Mouse (Mus musculus) right cerebral cortex, adult 18-20 months (tissue): Measurements from ENCODE around the gene Rapgef6.
A peak's percentile ranks its signal among the peaks of the same experiment; 100 is the strongest.
"Not testable (repeated sequence)": the region's sequence is repeated elsewhere in the genome, so short reads cannot be mapped to it uniquely, and the experiment has no call there.

ENCODE experiments used
- DNase-seq: peaks from one replicate; pipeline ENCODE4 v3.0.0; 2022; ENCODE audit warnings: mixed read lengths

Gene Rapgef6

DNA sequence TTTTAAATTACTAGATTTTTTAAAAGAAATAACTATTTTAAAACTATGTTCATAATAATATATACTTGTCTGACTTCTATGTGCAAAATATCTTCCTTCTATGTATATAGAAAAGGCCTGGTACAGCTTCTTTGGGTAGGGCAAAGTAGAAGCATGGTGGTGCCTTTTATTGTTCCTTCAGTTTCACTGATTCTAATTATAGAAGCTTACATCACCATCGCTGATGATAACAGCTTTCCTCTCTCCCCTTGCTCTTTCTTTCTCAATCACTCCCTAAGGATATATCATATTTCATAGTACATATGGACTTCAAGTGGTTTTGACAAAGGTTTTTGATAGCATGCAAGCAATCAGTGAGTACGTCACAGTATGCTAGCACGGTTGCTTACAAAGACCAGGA lies 69.9 kb downstream of the Rapgef6 start:
- no peak for DNase-seq

DNA sequence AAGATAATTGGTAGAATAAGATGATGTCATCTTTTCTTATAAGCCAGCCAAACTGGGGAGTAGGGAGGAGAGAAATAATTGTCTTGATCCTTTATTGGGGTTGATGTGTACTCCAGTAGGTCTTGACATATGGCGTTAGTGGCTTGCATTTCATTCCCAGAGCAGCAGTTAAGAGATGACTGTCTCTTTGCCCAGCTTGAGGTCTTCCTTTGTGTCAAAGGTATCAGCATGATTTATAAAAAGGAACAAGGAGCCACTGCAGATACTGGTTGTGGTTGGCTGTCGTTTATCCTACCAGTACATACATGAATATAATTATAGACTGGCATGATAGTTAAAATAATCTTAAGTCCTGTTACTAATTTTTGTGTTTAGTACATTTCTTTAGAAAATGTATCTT lies 71.4 kb downstream of the Rapgef6 start:
- DNase-seq: no peak

DNA sequence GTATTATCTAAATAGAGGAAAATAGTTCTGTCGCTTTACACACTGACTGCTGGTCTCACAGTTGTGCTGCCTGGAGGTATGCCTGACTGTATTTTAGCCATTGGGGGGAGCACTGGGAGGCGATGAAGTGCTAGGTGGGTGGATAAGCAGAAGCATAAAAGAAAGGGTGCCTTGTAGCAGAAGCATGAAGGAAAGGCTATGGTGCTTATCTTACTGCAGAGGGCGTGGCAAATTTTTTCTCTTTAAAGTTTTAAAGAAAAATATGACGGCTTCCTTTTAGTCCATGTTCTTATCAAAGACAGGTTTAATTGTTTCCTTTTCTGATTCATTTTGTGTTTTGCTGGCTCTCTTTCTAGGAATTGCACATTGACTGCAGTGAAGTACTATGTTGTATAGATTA lies 72.4 kb downstream of the Rapgef6 start:
- DNase-seq: peak; percentile 53

DNA sequence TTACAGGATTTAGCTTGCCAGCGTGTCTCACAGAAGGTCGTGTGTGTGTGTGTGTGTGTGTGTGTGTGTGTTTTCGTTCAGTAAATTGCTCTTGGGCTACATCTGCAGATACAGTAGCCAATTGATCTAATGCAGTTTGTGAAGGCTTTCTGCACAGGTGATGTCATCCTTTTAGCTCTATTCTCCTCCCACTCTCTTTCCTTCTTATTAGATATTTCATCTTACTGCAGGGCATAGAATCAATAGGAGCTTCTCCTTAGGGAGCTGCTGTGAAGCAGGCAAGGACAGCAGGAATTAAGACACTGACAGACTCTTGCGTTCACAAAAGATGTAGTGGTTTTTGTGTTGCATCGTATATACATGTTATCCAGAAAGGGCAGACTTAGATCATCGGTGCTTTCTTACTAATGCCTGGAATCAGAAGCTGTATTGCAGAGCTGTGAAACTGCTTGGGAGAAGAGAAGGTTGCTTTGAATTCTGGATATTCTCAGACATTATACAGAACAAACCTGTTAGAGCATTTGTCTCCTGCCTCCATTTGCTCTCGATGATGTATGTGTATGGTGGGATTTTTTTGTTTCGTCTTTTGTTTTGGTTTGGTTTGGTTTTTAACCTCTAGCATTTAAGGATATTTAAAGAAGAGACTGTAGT lies 73.4 kb downstream of the Rapgef6 start:
- DNase-seq: peak; percentile 15

DNA sequence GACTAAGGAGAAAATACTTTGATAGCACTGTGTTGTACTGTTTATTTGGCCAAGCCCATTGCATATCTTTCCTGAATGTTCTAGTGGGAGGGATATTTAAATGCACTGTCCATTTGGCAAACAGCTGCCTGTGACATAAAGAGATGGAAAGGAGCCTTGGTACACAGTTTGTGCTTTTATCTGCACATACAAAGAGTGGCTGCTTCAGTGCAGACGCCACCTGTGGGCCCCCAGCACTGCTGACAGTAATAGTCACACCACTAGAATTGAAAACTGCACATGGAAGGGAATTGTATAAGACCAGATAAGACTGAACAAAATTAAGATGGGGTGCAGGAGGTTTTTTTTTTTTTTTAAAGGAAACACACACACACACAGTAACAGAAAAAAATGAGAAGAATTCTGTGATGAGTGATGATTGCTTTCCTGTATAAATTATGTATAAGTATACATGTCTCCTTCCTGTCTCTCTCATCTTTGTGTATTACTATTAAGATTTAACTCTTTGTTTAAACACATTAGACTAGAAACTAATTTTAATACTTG lies 75.3 kb downstream of the Rapgef6 start:
- peak; percentile 15 for DNase-seq

DNA sequence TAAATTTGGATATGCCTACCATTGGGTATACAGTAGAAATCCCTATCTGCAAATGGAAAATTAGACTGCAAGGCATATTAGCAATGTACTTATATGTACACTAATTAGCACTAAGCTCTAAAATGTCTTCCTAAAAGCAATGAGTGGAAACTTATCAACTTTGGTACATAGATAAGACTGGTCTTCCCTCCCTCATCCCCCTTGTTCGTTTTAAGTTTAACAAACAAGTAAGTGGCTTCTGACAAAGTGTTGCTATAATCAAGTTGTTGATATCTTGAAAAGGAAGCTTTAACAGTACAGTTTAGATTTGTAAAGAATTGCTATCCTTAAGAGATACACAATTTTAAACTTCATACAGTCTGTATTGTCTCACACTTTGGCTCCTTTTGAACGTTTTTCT lies 78.5 kb downstream of the Rapgef6 start:
- no peak for DNase-seq

DNA sequence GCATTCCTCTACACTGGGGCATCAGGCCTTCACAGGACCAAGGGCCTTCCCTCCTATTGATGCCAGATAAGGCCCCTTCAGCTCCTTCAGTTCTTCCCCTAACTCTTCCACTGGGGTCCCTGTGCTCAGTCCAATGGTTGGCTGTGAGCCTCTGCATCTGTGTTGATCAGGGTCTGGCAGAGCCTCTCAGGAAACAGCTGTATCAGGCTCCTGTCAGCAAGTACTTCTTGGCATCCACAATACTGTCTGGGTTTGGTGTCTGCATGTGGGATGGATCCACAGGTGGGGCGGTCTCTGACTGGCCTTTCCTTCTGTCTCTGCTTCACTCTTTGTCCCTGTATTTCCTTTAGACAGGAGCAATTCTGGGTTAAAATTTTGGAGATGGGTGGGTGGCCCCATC lies 80.1 kb downstream of the Rapgef6 start:
- not testable (repeated sequence) for DNase-seq

DNA sequence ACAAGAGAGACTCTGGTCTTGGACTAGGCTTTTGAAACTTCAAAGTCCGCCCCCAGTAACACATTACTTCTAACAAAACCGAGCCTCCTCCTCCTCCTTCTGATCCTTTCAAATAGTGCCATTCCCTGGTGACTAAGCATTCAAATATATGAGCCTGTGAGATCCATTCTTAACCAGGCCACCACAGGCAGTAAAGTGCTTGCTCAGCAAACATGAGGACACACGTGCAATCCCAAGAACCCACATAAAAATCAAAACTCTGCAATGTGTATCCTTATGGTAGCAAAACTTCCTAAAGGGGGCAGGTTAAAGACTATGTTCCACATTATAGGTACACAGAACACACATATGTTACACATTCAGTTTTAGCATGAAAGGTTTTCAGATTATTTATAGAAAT lies 81.8 kb downstream of the Rapgef6 start:
- no peak for DNase-seq

DNA sequence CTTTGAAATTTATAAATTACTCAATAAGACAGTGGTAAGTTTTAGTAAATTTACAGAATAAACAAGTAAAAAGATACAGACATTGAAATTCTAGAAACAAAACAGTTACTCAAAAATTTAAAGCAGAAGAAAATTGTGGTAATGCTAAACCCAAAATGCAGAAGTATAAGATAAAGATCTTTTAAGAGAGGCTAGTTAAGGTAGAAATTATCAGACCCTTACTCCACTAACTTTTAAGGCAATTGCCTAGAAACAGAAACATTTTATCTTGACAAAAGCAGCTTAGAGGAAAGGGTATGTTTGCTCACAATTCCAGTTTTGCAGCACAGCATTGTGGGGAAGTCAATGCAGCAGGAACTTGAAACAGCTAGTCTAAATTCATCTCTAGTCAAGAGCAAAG lies 91.0 kb downstream of the Rapgef6 start:
- no peak for DNase-seq

DNA sequence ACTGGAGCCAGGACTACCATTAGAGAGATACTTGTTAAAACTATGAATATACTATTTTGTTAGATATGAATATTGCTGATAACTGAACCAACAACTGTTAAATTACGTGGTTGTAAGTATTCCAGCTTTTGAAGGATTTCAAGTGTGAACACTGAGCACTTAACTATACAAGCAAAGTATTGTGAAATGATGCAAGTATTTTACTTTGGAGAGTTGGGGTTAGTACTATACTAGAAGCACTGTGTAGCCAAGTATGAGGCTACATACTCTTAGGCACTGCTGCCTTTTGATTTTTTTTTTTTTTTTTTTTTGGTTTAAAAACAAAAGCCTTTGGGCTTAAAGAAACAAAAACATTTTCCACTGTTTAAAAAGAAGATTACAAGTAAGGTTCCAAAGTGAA lies 91.9 kb downstream of the Rapgef6 start:
- DNase-seq: no peak

DNA sequence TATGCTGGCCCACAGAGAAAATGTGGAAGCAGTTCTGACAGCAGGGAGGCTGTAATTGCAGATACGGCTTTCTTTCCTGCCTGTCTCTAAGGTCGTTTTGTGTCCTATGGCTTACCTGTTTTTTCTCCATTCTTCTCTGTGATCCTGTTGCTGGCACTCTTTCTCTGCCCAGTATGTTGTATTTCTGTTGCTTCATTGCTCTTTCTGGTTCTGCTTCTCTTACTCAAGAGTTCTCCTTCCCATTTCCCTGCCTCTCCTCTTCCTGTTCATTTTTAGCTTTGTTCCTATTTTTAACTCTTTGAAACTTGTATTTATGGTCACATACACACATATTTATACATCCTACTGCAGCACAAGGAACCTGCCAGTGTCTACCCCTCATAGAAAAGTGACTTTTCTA lies 96.2 kb downstream of the Rapgef6 start:
- DNase-seq: no peak

DNA sequence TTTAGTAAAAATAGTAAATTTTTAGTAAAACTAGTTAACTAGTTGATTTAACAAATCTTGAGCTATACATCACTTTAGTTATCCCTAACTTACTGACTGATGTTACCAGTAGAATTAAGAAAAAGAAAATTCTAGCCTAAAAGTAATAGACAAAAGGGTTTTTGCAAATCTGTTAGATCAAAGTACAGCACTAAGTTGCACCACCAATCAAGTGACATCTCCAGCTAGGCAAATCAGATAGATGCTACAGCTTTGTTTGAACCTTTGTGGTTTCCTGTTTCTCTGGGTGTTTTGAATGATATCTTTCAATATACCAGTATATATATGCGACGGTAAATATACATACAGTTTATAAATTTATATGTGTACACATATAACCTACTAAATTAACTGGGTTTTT lies 99.1 kb downstream of the Rapgef6 start:
- DNase-seq: no peak

DNA sequence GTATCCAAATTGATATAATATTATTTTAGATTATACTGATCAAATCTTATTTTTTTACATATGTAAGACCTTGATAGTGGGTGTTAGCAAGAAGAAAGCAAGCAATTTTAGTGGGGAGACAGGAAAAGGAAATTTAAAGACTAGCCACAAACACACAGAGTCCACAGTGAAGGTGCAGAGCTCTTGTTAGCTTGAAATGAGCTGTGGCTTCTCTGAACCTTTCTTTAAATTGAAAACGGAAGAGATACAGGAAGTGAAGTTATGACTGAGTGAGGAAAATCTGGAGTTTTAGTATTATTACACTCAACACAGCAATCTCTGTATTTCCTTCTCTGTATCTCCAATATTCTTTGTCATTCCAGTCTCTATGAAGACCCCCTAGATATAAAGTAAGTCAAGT lies 104.3 kb downstream of the Rapgef6 start:
- DNase-seq: no peak

DNA sequence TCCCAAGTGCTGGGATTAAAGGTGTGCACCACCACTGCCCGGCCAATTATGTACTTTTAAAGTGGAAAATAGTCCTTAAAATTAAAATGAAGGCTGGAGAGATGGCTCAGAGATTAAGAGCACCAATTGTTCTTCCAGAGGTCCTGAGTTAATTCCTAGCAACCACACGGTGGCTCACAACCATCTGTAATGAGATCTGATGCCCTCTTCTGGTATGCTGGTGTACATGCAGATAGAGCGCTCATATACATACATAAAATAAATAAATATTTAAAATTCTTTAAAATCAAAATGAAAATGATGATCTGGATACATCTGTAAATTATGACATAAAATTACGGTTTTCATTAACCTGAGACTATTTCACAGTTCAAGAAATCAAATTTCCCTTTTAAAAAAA lies 123.8 kb downstream of the Rapgef6 start:
- no peak for DNase-seq

DNA sequence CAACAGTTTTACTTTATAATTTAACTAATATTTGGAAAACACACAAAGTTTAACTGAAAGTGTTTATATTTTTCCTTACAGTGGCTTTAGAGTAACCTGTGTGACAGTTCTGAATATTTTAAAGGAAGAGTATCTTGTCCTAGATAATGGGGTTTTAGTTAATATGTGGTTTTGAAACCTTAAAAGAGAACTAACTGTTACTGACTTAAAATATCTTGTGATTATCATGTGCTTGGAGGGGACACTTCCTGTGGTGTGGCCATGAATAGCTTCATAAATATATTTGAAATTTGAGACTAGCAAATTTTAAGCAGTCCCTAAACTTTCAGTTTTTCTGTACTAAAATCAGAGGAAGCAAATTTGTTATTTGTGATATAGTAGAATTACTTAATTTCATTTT lies 125.9 kb downstream of the Rapgef6 start:
- no peak for DNase-seq

DNA sequence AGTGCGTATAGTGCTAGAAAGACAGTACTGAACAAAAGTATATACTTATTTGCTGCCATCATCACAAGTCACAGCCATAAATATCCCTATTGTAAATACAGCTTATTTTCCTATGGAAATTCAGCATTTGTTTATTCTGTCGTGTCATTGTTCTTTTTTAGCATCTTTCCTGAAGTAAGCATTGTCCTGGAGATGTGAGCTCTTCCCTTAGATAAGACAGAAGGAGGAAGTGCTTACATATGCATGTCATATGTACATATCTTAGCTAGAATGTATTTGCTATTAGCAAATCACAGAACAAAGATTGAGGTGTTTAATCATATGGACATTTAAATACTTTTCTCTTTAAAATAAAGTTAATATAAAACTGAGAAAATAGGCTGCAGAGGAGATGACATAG lies 132.8 kb downstream of the Rapgef6 start:
- DNase-seq: no peak

DNA sequence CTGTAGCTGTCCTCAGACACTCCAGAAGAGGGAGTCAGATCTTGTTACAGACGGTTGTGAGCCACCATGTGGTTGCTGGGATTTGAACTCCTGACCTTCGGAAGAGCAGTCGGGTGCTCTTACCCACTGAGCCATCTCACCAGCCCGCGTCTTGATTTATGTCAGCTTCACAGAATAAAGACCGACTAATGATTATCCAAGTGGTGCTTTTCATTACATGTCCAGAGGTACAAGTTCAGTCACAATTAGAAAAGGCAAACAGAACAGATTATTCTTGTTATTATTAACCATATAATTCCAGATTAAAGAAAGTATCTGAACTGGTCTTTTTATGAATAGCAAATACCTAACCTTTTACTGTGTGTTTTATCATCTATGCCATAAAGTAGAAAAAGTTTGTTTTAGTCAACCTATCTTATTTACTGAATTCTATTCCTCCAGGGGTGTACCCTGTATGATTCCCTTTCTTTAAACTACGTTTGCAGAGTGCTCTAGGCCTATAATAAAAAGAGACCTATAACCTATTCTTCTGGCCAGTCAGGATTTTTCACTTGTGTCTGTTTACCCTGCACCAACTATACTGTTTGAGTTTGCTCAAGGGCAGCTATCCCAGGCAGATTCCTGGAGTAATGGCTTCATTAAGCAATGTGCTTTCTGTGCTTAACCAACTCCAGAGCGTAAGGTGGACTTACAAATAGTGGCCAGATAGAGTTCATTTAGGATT lies 151.1 kb downstream of the Rapgef6 start:
- no peak for DNase-seq

DNA sequence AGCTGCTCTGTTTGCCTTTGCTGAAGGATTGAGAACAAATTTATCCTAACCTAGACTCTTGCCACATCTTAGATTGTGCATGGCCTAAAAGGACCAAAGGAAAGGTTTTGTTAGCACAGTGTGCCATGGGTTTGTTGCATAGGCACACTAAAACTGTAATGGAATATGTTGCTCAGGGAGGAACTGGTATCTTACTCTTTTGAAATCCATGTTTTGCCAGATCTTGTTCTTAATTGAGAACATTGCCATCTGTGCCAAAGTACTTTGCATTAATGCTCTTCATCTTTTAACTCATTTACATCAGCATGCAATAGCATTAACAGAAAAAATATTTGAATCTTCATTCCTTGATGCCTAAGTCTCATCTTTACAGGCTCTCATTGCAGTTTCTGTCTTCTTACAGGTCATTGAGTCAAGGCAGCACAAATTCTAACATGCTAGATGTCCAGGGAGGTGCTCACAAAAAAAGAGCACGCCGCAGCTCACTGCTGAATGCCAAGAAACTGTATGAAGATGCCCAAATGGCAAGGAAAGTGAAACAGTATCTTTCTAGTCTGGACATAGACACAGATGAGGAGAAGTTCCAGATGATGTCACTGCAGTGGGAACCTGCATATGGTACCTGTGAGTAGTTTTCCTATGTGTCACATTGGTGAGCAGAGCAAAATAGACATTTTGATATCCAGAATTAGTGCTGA lies 153.3 kb downstream of the Rapgef6 start:
- DNase-seq: no peak

DNA sequence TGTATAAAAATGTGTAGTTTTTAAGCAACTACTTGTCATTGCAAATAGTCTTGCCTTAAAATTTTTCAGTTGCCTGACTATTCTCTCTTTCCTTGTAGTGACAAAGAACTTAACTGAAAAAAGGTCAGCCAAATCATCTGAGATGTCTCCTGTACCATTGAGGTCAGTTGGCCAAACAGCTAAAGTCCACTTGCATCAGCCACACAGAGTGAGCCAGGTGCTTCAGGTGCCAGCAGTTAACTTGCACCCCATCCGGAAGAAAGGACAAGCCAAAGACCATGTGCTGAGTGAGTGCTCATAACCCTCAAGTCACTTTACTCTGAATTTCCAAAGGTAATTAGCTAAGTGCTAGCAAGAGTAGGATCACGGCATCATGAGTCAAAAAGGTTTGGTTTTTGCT lies 156.5 kb downstream of the Rapgef6 start:
- DNase-seq: no peak

DNA sequence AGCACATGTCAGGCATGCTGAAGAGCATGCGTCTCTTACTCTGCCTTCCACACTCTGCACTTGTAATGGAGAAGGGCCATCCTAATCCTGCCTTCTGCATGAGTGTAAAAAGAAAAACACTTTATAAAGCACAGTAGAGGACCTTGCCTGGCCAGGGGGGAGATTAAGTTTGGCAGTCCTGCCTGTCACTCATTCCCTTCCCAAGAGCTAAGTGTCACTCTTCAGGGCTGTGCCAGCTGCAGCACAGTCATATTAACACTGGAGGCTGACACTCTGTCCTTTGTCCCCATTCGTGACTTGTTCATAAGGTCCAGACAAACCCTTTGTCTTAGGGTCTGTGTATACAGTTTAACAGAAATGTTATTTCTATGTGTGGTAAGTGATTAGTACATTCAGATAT lies 162.2 kb downstream of the Rapgef6 start:
- no peak for DNase-seq

DNA sequence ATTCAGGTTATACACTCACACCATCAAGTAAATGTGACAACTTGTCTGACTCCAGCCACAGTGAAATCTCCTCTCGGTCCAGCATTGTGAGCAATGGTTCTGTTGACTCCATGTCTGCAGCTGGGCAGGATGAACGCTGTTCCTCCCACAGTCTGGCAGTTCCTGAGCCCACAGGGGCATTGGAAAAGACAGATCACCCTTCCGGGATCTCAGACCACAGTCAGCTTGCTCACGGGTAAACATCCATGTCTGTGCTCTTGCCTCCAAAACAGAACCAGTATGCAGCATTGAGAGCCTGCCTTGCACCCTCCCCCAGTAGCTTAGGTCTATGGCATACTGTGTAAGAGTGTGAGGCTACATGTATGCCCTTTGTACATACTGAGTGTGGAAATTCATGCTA lies 167.5 kb downstream of the Rapgef6 start:
- DNase-seq: no peak

DNA sequence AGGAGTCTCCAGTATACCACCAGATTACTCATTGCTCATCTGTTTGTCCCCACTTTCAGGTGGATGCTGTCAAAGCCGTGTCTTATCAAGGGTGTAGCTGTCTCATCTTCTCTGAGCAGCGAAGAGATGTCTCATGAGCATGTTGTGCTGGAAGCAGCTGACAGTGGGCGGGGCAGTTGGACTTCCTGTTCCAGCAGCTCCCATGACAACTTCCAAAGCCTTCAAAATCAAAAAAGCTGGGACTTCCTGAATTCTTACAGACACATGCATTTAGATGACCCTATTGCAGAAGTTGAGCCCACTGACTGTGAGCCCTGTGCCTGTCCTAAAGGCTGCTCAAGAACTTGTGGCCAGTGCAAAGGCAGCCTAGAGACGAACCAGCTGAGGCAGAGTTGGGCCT lies 168.5 kb downstream of the Rapgef6 start:
- DNase-seq: peak; percentile 27

DNA sequence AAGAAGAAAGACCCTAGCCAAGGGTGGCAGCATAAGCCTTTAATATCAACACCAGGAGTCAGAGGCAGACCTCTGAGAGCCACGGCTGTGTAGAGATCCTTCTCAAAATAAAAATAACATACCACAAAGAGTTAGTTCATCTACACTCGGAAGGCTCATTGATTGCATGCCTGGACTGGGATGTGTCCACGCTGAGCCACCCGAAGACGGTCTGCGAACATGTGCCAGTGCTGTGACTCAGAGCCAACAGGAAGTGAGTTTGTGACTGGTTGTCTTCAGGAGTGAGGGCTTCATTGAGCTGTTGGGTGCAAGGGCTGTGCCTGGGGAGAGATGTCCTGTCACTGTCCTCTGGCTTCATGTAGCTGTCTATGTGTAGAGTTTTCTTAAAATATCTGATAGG lies 171.0 kb downstream of the Rapgef6 start:
- DNase-seq: no peak

DNA sequence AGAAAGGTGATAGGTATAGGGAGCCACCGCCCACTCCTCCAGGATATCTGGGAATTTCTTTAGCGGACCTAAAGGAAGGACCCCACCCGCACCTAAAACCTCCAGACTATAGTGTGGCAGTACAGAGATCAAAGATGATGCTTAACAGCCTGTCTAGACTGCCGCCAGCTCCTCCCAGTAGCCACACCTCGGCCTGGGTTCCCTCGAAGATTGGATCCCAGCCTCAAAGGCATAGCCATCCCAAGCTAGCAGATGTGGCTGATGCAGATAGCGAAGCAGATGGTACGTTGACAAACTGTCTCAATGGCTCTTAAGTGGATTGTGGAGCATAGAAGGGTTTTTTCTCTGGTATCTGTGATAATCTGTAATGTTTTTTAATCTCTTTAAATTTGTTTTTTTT lies 171.6 kb downstream of the Rapgef6 start:
- DNase-seq: no peak
